Mouse (Mus musculus): ENCODE results near the gene Gm21994. TPM values are rescaled to one million over a fixed set of nuclear protein-coding genes. Genes with fewer than 3 reads are reported as not detected.

Gm21994 gene
- polyA plus RNA-seq, 1 experiment from 2014 or later, result 0.68 TPM

Other genes with a start within 250 kb of the Gm21994 start
- 2.7 and 3.7 TPM in 2 replicates for gene Zfp120, start 118.9 kb downstream of the Gm21994 start, polyA plus RNA-seq (2015; fragmentation: Nextera tagmentation; extraction: Ambion mirVana)
- gene Gm10770, start 75.9 kb downstream of the Gm21994 start, polyA plus RNA-seq (2015; fragmentation: Nextera tagmentation; extraction: Ambion mirVana), result not detected in 2 replicates
- gene Gm14139, start 73.8 kb downstream of the Gm21994 start, polyA plus RNA-seq (2015; fragmentation: Nextera tagmentation; extraction: Ambion mirVana), result not detected in 2 replicates
- gene Zfp937, start 37.5 kb downstream of the Gm21994 start, polyA plus RNA-seq (2015; fragmentation: Nextera tagmentation; extraction: Ambion mirVana), result 0.72 and 1.0 TPM in 2 replicates
- not detected in 2 replicates for gene Gm14124, start 1.9 kb upstream of the Gm21994 start, polyA plus RNA-seq (2015; fragmentation: Nextera tagmentation; extraction: Ambion mirVana)
- gene Gm10130, start 68.1 kb upstream of the Gm21994 start, polyA plus RNA-seq (2015; fragmentation: Nextera tagmentation; extraction: Ambion mirVana), result 0.62 TPM in 1 of 2 replicates, not detected in the other
- gene 3300002I08Rik, start 107.2 kb upstream of the Gm21994 start, polyA plus RNA-seq (2015; fragmentation: Nextera tagmentation; extraction: Ambion mirVana), result 0.79 and 1.2 TPM in 2 replicates
- gene Zfp442, start 195.9 kb upstream of the Gm21994 start, polyA plus RNA-seq (2015; fragmentation: Nextera tagmentation; extraction: Ambion mirVana), result 0.58 and 0.62 TPM in 2 replicates
- 0.04 TPM in 1 of 2 replicates, not detected in the other for gene Zfp345, start 229.5 kb upstream of the Gm21994 start, polyA plus RNA-seq (2015; fragmentation: Nextera tagmentation; extraction: Ambion mirVana)